Mouse (Mus musculus) heart, embryonic 11.5 days (tissue): ENCODE results near the gene Pde4a. TPM values are rescaled to one million over a fixed set of nuclear protein-coding genes. Genes with fewer than 3 reads are reported as not detected.

ENCODE experiments used
- ATAC-seq: fragments of 200-750 bp; cut with Nextera tagmentation; replicated peaks from 2 replicates; pipeline ENCODE4 v1.8.0; 2017; ENCODE audit warnings: moderate library complexity; ENCODE audit not compliant: insufficient number of reproducible peaks, low FRiP score, low TSS enrichment
- H3K27ac ChIP-seq: fragments of 300-500 bp; sonication (generic); 2 replicates; pipeline ENCODE4 v1.5.1; 2014; ENCODE audit warnings: mild to moderate bottlenecking, low read depth, low read length
- H3K27me3 ChIP-seq: fragments of 300-500 bp; sonication (generic); 2 replicates; pipeline ENCODE4 v1.6.1; 2014; ENCODE audit warnings: mild to moderate bottlenecking, low read length, mixed read lengths; ENCODE audit not compliant: control insufficient read depth, insufficient read depth
- H3K36me3 ChIP-seq: fragments of 300-500 bp; sonication (generic); 2 replicates; pipeline ENCODE4 v1.6.1; 2014; ENCODE audit warnings: mild to moderate bottlenecking, low read length, moderate library complexity, mixed read lengths; ENCODE audit not compliant: control insufficient read depth, insufficient read depth
- H3K4me1 ChIP-seq: fragments of 300-500 bp; sonication (generic); 2 replicates; pipeline ENCODE4 v1.6.1; 2014; ENCODE audit warnings: low read length; ENCODE audit not compliant: control insufficient read depth, insufficient read depth
- H3K4me2 ChIP-seq: fragments of 300-500 bp; sonication (generic); 2 replicates; pipeline ENCODE4 v1.6.1; 2014; ENCODE audit warnings: mild to moderate bottlenecking, moderate library complexity
- H3K4me3 ChIP-seq: fragments of 300-500 bp; sonication (generic); 2 replicates; pipeline ENCODE4 v1.5.1; 2014; ENCODE audit warnings: low read depth, low read length
- H3K9ac ChIP-seq: fragments of 300-500 bp; sonication (generic); 2 replicates; pipeline ENCODE4 v1.6.1; 2014; ENCODE audit warnings: mild to moderate bottlenecking, low read depth, low read length, moderate library complexity
- H3K9me3 ChIP-seq: fragments of 300-500 bp; sonication (generic); replicated peaks from 2 replicates; pipeline ENCODE4 v1.6.1; 2016; ENCODE audit warnings: low read length; ENCODE audit not compliant: control insufficient read depth
- WGBS: fragments of 180-500 bp; shearing (Covaris S2); extraction: QIAGEN DNeasy Blood & Tissue Kit; methylation state at CpG from one replicate; pipeline ENCODE4 v1.1.7; 2014; ENCODE audit not compliant: insufficient replicate concordance; 5-methylcytosine and 5-hydroxymethylcytosine counted together
- polyA plus RNA-seq: library from polyadenylated mRNA; unstranded; fragments of >200 nt; fragmentation: Nextera tagmentation; extraction: Ambion mirVana; gene quantifications from 2 replicates; pipeline ENCODE4 v1.2.1, GENCODE M21; 2014

The Pde4a gene
- polyA plus RNA-seq, 1 experiment from 2014 or later = 7.6 TPM

GRCm38 (mm10) chr9:21244428-21245112 is 79.1 kb downstream of the Pde4a start:
- under 1% methylated on average over 69 of the region's 72 CpGs for WGBS
- Histone ChIP-seq H3K27me3 (peaks cover 60% of the 10 kb centered on the region), H3K4me1 (peaks cover 18% of the 10 kb centered on the region), H3K9ac (peak overlapping the region; percentile 50; the same call in 1 of the 2 replicates), H3K36me3 (no peaks in the 10 kb centered on the region), H3K27ac (no peak overlapping the region), H3K4me3 (peak overlapping the region; percentile 47), H3K9me3 (no peaks in the 10 kb centered on the region), H3K4me2 (peak overlapping the region; percentile 94)
- 0 out of 2 replicates have a peak, but pooled peaks have one; percentile 8 for ATAC-seq

- 2% methylated on average over 16 of the region's 16 CpGs for WGBS
Measured at GRCm38 (mm10) chr9:21245113-21245487, 79.6 kb downstream of the Pde4a start.

GRCm38 (mm10) chr9:21246342-21246741 is 80.8 kb downstream of the Pde4a start:
- WGBS = 59% methylated on average over 1 of the region's 1 CpGs
- H3K4me2 ChIP-seq = no peak overlapping the region
- H3K4me3 ChIP-seq = no peak overlapping the region
- H3K36me3 ChIP-seq = no peaks in the 10 kb centered on the region
- no peak overlapping the region for H3K9ac ChIP-seq
- H3K27ac ChIP-seq = no peak overlapping the region
- H3K4me1 ChIP-seq = peaks cover 18% of the 10 kb centered on the region
- peaks cover 73% of the 10 kb centered on the region for H3K27me3 ChIP-seq
- ATAC-seq = no peak
- no peaks in the 10 kb centered on the region for H3K9me3 ChIP-seq

More at GRCm38 (mm10) chr9:21245113-21245487, 79.6 kb downstream of the Pde4a start:
- Histone ChIP-seq H3K27me3 (peaks cover 65% of the 10 kb centered on the region), H3K4me3 (peak overlapping the region; percentile 47), H3K9ac (peak overlapping the region; percentile 50), H3K9me3 (no peaks in the 10 kb centered on the region), H3K4me1 (peaks cover 18% of the 10 kb centered on the region), H3K27ac (no peak overlapping the region), H3K4me2 (peak overlapping the region; percentile 94), H3K36me3 (no peaks in the 10 kb centered on the region)
- 0 out of 2 replicates have a peak, but pooled peaks have one; percentile 9 for ATAC-seq

GRCm38 (mm10) chr9:21248326-21248725 is 82.8 kb downstream of the Pde4a start, which contains the start of gene S1pr5:
Gene S1pr5, minus strand, starts transcription at chr9:21248443.
- H3K27me3 ChIP-seq = peaks cover 76% of the 10 kb centered on the region
- peak within 1 kb of the TSS; percentile 41 for H3K4me3 ChIP-seq
- H3K36me3 ChIP-seq = no peaks in the 10 kb centered on the region
- ATAC-seq = 0 out of 2 replicates have a peak, but pooled peaks have one; percentile 15
- peak within 1 kb of the TSS; percentile 74 for H3K4me2 ChIP-seq
- peaks cover 18% of the 10 kb centered on the region for H3K4me1 ChIP-seq
- under 1% methylated on average over 30 of the region's 30 CpGs for WGBS
- 0 out of 2 replicates have a peak within 1 kb of the TSS, but pooled peaks have one; percentile 22 for H3K9ac ChIP-seq
- no peak within 1 kb of the TSS for H3K27ac ChIP-seq
- no peaks in the 10 kb centered on the region for H3K9me3 ChIP-seq

DNA sequence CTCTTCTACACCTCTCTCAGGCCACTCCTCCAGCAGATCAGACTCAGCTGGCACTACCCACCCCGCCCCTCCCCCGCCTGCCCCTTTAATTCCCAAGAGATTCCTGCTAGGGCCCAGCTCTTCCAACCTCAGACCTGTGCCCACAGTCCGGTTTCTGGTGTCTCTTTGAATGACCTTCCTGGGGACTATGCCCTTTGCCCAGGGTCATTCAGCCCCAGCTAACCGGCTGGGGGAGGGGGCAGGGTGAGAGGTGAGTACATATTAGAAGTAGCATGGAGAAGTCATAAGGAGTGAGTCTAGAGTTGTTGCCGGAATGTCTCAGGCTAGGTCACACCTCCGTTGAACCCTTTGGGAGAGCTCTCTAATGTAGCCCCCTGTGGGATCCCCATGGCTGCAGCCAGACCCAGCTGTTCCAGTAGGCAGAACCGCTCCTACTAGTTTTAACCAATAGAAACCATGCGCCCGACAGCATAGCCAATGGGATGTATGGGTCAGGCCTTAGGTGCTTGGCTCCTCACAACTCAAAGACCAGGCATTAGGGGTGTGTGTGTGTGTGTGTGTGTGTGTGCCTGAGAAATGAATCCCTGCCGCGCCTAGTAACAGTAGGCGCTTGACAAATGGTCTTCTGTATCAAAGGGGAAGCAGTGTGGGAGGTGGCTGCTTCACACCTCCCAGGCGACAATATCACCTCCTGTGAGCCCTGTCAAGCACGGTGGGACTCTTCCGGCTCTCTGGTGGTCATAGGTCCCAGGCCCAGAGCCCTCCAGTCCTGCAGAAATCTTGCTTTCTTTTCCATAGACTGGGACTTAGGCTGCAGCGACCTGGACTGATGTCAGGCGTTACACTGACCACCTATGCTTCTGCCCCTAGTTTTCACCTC is 84.4 kb downstream of the Pde4a start:
- Histone ChIP-seq H3K4me3 (no peak overlapping the region), H3K9me3 (no peaks in the 10 kb centered on the region), H3K27ac (no peak overlapping the region), H3K9ac (no peak overlapping the region), H3K36me3 (no peaks in the 10 kb centered on the region), H3K4me1 (peaks cover 9% of the 10 kb centered on the region), H3K4me2 (no peak overlapping the region), H3K27me3 (peaks cover 61% of the 10 kb centered on the region)
- 16% methylated on average over 17 of the region's 17 CpGs for WGBS
- no peak for ATAC-seq

GRCm38 (mm10) chr9:21250509-21250908 is 85.0 kb downstream of the Pde4a start:
- Histone ChIP-seq H3K4me3 (no peak overlapping the region), H3K9me3 (no peaks in the 10 kb centered on the region), H3K36me3 (no peaks in the 10 kb centered on the region), H3K4me1 (peaks cover 4% of the 10 kb centered on the region; the same call in 1 of the 2 replicates), H3K27me3 (peaks cover 55% of the 10 kb centered on the region), H3K4me2 (no peak overlapping the region), H3K9ac (no peak overlapping the region), H3K27ac (no peak overlapping the region)
- 40% methylated on average over 2 of the region's 2 CpGs for WGBS
- ATAC-seq = no peak

DNA sequence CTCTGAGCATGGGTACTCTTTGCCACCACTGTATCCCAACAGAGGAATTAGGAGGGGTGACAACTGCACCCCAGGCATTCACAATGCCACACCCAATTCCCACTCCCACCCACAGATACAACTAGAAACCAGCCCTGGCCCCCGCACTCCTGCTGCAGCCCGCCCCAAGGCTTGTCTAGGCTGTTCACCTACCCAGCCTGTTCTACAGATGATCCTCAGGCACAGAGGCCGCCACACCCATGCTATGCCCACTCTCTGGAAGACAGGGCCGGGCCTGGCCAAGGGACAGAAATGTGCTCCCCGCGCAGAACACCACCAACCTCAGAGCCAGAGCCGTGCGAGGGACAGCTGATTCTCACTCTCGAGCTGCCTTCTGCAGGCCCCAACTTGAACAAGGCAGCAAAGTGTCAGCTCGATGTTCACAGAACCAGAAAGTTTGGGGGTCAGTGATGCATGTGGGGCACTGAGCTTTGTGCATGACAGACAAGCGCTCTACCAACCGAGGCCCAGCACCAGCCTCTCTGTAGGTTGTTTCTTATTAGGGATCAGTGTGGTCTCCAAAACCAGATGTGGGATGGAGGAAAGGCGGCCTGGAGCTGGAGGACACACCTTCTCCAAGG is 85.7 kb downstream of the Pde4a start:
- Histone ChIP-seq H3K4me1 (peaks cover 4% of the 10 kb centered on the region; the same call in 1 of the 2 replicates), H3K36me3 (no peaks in the 10 kb centered on the region), H3K4me3 (no peak overlapping the region), H3K9ac (no peak overlapping the region), H3K4me2 (no peak overlapping the region), H3K27me3 (peaks cover 48% of the 10 kb centered on the region), H3K27ac (no peak overlapping the region), H3K9me3 (no peaks in the 10 kb centered on the region)
- no peak for ATAC-seq
- WGBS = 46% methylated on average over 13 of the region's 13 CpGs

DNA sequence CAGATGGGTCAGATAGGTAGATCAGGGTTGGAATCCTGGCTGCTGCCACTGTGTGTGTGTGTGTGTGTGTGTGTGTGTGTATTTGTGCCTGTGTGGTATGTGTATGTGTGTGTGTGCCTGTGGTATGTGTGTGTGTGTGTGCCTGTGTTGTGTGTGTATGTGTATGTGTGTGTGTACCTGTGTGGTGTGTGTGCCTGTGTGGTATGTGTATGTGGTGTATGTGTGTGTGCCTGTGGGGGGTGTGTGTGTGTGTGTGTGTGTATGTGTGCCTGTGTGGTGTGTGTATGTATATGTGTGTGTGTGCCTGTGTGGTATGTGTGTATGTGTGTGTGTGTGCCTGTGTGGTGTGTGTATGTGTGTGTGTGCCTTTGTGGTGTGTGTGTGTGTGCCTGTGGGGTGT is 89.2 kb downstream of the Pde4a start:
- H3K4me2 ChIP-seq = no peak overlapping the region
- no peaks in the 10 kb centered on the region for H3K36me3 ChIP-seq
- no peak for ATAC-seq
- H3K27me3 ChIP-seq = peaks cover 21% of the 10 kb centered on the region
- no peak overlapping the region for H3K27ac ChIP-seq
- no peaks in the 10 kb centered on the region; the same call in 1 of the 2 replicates for H3K4me1 ChIP-seq
- H3K4me3 ChIP-seq = no peak overlapping the region
- H3K9me3 ChIP-seq = no peaks in the 10 kb centered on the region
- no peak overlapping the region for H3K9ac ChIP-seq
